Mouse (Mus musculus): ENCODE results near the gene Zcchc14.

Zcchc14 gene

GRCm38 (mm10) chr8:121551065-121551985 is 101.4 kb downstream of the Zcchc14 start:
- no peak for DNase-seq (ENCODE audit: low spot score)

GRCm38 (mm10) chr8:121550056-121550455 is 102.6 kb downstream of the Zcchc14 start:
- DNase-seq (ENCODE audit: low spot score), result no peak
